Mouse (Mus musculus) forebrain, embryonic 16.5 days (tissue): Measurements from ENCODE around the gene Edf1. TPM values are rescaled to one million over a fixed set of nuclear protein-coding genes. Genes with fewer than 3 reads are reported as not detected.

Source experiments
- ATAC-seq: fragments of 200-750 bp; cut with Nextera tagmentation; 2 replicates; pipeline ENCODE4 v1.8.0; 2017; ENCODE audit warnings: mild to moderate bottlenecking, moderate library complexity
- H3K27ac ChIP-seq: fragments of 300-500 bp; sonication (generic); 2 replicates; pipeline ENCODE4 v1.5.1; 2014; ENCODE audit warnings: low read length, control low read depth
- H3K27me3 ChIP-seq: fragments of 300-500 bp; sonication (generic); replicated peaks from 2 replicates; pipeline ENCODE4 v1.6.1; 2014; ENCODE audit warnings: low read length; ENCODE audit not compliant: control insufficient read depth, insufficient read depth
- H3K36me3 ChIP-seq: fragments of 300-500 bp; sonication (generic); 2 replicates; pipeline ENCODE4 v1.6.1; 2014; ENCODE audit not compliant: control insufficient read depth, insufficient read depth
- H3K4me1 ChIP-seq: fragments of 300-500 bp; sonication (generic); replicated peaks from 2 replicates; pipeline ENCODE4 v1.6.1; 2014; ENCODE audit warnings: low read length; ENCODE audit not compliant: control insufficient read depth, insufficient read depth
- H3K4me2 ChIP-seq: fragments of 300-500 bp; sonication (generic); 2 replicates; pipeline ENCODE4 v1.6.1; 2014; ENCODE audit warnings: mild to moderate bottlenecking, low read length, control low read depth
- H3K4me3 ChIP-seq: fragments of 300-500 bp; sonication (generic); replicated peaks from 2 replicates; pipeline ENCODE4 v1.5.1; 2014; ENCODE audit warnings: mild to moderate bottlenecking, low read length, control low read depth
- H3K9ac ChIP-seq: fragments of 300-500 bp; sonication (generic); replicated peaks from 2 replicates; pipeline ENCODE4 v1.6.1; 2014; ENCODE audit warnings: low read depth, low read length, control low read depth
- H3K9me3 ChIP-seq: fragments of 300-500 bp; sonication (generic); 2 replicates; pipeline ENCODE4 v1.6.1; 2016; ENCODE audit warnings: low read length; ENCODE audit not compliant: control insufficient read depth
- WGBS: fragments of 180-500 bp; shearing (Covaris S2); extraction: QIAGEN DNeasy Blood & Tissue Kit; methylation state at CpG from one replicate; pipeline ENCODE4 v1.1.7; 2014; 5-methylcytosine and 5-hydroxymethylcytosine counted together
- polyA plus RNA-seq: library from polyadenylated mRNA; unstranded; fragments of >200 nt; fragmentation: Nextera tagmentation; extraction: Ambion mirVana; gene quantifications from 2 replicates; pipeline ENCODE4 v1.2.1, GENCODE M21; 2015

Edf1 gene
- polyA plus RNA-seq, 1 experiment from 2014 or later, result 359 TPM

GRCm38 (mm10) chr2:25574136-25574535 lies 16.5 kb downstream of the Edf1 start:
- H3K9me3 ChIP-seq, result no peaks in the 10 kb centered on the region
- peak overlapping the region; percentile 93; the same call in 1 of the 2 replicates for H3K27ac ChIP-seq
- H3K4me3 ChIP-seq, result peak overlapping the region; percentile 67
- H3K4me1 ChIP-seq, result peaks cover 39% of the 10 kb centered on the region
- ATAC-seq, result no peak
- H3K36me3 ChIP-seq, result peaks cover 4% of the 10 kb centered on the region
- peak overlapping the region; percentile 87 for H3K4me2 ChIP-seq
- H3K27me3 ChIP-seq, result peaks cover 33% of the 10 kb centered on the region
- peak overlapping the region; percentile 73 for H3K9ac ChIP-seq
- WGBS, result 21% methylated on average over 11 of the region's 11 CpGs

- Histone ChIP-seq H3K36me3 (no peaks in the 10 kb centered on the region), H3K4me1 (peaks cover 46% of the 10 kb centered on the region), H3K27ac (peak within 1 kb of the TSS; percentile 93), H3K4me3 (peak within 1 kb of the TSS; percentile 67), H3K4me2 (peak within 1 kb of the TSS; percentile 91), H3K9ac (peak within 1 kb of the TSS; percentile 73), H3K27me3 (peaks cover 40% of the 10 kb centered on the region), H3K9me3 (no peaks in the 10 kb centered on the region)
- peak; percentile 99 for ATAC-seq
- WGBS, result under 1% methylated on average over 44 of the region's 45 CpGs
These were observed 17.2 kb downstream of the Edf1 start, which contains the start of the genes Mamdc4 and Phpt1 for GRCm38 (mm10) chr2:25574579-25575431. Mamdc4 (minus strand) TSS chr2:25574845. Phpt1 (minus strand) TSS chr2:25575224.

- WGBS, result 9% methylated on average over 21 of the region's 21 CpGs
- Histone ChIP-seq H3K4me2 (peak overlapping the region; percentile 91), H3K4me1 (peaks cover 51% of the 10 kb centered on the region), H3K36me3 (no peaks in the 10 kb centered on the region), H3K27ac (peak overlapping the region; percentile 93), H3K9me3 (no peaks in the 10 kb centered on the region), H3K27me3 (peaks cover 47% of the 10 kb centered on the region), H3K4me3 (peak overlapping the region; percentile 67), H3K9ac (peak overlapping the region; percentile 65)
- ATAC-seq, result 0 out of 2 replicates have a peak, but pooled peaks have one; percentile 1
These were observed 17.9 kb downstream of the Edf1 start for GRCm38 (mm10) chr2:25575432-25576027.

- peak overlapping the region; percentile 91 for H3K4me2 ChIP-seq
- WGBS, result 76% methylated on average over 16 of the region's 16 CpGs
- H3K4me3 ChIP-seq, result peak overlapping the region; percentile 67; the same call in 1 of the 2 replicates
These were observed 18.6 kb downstream of the Edf1 start for GRCm38 (mm10) chr2:25576028-25576850.

GRCm38 (mm10) chr2:25576965-25577891 lies 19.6 kb downstream of the Edf1 start:
- no peak for ATAC-seq
- Histone ChIP-seq H3K4me1 (peaks cover 66% of the 10 kb centered on the region), H3K27me3 (peaks cover 54% of the 10 kb centered on the region)

More at GRCm38 (mm10) chr2:25576028-25576850, 18.6 kb downstream of the Edf1 start:
- ATAC-seq, result no peak
- Histone ChIP-seq H3K9ac (no peak overlapping the region), H3K36me3 (no peaks in the 10 kb centered on the region), H3K4me1 (peaks cover 58% of the 10 kb centered on the region), H3K9me3 (no peaks in the 10 kb centered on the region), H3K27me3 (peaks cover 54% of the 10 kb centered on the region), H3K27ac (no peak overlapping the region)

GRCm38 (mm10) chr2:25577951-25578795 lies 20.5 kb downstream of the Edf1 start:
- Histone ChIP-seq H3K4me1 (peaks cover 66% of the 10 kb centered on the region), H3K9ac (peak overlapping the region; percentile 22; the same call in 1 of the 2 replicates)
- ATAC-seq, result no peak

More at GRCm38 (mm10) chr2:25576965-25577891, 19.6 kb downstream of the Edf1 start:
- Histone ChIP-seq H3K36me3 (no peaks in the 10 kb centered on the region), H3K27ac (no peak overlapping the region), H3K4me3 (peak overlapping the region; percentile 25), H3K4me2 (peak overlapping the region; percentile 44), H3K9ac (peak overlapping the region; percentile 22; the same call in 1 of the 2 replicates), H3K9me3 (no peaks in the 10 kb centered on the region)
- 16% methylated on average over 92 of the region's 92 CpGs for WGBS

GRCm38 (mm10) chr2:25578796-25579736 lies 21.4 kb downstream of the Edf1 start:
- H3K4me3 ChIP-seq, result peak overlapping the region; percentile 17
- H3K4me1 ChIP-seq, result peaks cover 57% of the 10 kb centered on the region
- ATAC-seq, result no peak
- peaks cover 54% of the 10 kb centered on the region for H3K27me3 ChIP-seq
- H3K27ac ChIP-seq, result no peak overlapping the region
- H3K36me3 ChIP-seq, result no peaks in the 10 kb centered on the region
- 0 out of 2 replicates have a peak overlapping the region, but pooled peaks have one; percentile 13 for H3K9ac ChIP-seq
- no peaks in the 10 kb centered on the region for H3K9me3 ChIP-seq
- H3K4me2 ChIP-seq, result peak overlapping the region; percentile 26
- 7% methylated on average over 76 of the region's 77 CpGs for WGBS

More at GRCm38 (mm10) chr2:25577951-25578795, 20.5 kb downstream of the Edf1 start:
- Histone ChIP-seq H3K27ac (no peak overlapping the region), H3K36me3 (no peaks in the 10 kb centered on the region), H3K9me3 (no peaks in the 10 kb centered on the region), H3K27me3 (peaks cover 54% of the 10 kb centered on the region), H3K4me3 (peak overlapping the region; percentile 25), H3K4me2 (peak overlapping the region; percentile 44)
- 6% methylated on average over 75 of the region's 75 CpGs for WGBS
